Mouse (Mus musculus) heart, adult 11 months (tissue): ENCODE results near the gene Coq8a.

Experiments
- DNase-seq: peaks from one replicate; pipeline ENCODE4 v3.0.0; 2022

The Coq8a gene

DNA sequence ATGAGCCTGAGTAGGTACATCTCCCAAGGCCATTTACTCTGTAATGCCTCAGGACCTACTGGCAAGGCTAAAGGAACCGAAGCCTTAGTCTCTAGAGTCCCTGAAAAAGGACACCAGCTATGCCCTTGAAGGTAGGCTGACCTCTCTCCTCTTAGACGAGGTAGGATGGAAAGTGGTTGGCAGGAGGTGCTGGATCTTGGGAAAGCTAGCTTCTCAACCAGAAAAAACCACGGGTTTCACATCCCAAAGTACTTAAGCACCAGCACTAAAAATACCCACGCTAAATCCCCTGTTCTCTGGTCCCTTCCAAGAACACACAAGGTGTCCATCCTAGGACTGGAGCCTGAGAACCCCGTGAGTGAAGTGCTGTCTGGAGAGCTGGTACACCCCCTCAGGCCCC, 26.4 kb downstream of the Coq8a start:
- DNase-seq: peak; percentile 90

DNA sequence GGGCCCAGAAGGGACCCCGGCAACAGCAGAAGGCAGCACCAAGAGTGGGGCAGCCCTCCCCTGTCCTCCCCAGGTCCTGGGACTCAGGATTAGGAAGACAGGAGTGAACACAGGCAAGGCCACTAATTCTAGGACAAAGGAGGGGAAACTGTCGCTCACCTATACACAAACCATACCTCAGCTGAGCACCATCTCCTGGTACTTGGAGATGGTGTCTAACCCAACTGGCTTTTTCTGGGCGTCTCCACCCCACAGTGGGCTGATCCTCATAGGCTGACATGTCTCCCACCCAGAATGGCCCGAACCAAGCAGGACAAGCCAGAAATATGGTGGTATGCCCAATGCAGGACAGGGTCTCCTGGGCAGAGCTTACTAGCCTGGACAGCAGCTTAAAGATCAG, 26.8 kb downstream of the Coq8a start:
- peak; percentile 82 for DNase-seq

DNA sequence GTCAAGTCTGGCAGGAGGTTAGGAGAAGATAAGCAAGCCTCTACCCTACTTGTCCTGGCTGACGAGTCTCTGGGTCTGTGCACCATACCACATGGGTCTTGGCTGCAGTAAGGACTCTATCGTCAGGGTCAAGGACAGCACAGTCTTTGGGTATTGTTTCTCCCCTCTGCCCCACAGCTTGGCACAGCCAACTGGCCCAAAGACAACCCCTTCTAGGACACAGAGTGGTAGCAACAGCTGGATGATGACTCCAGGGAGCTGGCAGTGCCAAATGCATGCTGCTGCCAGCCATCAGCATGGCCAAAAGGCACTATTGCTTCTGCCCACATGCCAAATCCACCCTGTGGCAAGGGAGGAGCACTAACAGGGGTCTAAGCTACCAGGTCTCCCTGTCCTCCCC, 27.5 kb downstream of the Coq8a start:
- peak; percentile 98 for DNase-seq

DNA sequence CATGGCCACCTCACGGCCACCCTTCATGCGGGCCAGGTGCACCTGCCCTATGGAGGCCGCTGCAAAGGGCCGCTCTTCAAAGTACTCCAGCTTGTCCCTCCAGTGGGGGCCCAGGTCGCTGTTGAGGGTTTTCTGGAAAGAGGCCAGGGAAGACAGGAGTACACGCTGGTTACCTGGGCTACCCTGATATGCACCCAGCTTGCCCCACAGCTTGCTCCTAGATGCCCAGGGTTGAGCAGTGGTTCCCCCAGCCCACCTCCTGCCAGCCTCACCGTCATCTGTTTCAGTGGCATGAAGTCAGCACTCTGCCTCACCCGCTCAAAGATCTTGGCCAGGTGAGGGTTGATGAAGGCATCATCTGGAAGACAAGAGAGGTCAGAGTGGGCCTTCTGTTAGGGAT, 29.3 kb downstream of the Coq8a start:
- peak; percentile 92 for DNase-seq

DNA sequence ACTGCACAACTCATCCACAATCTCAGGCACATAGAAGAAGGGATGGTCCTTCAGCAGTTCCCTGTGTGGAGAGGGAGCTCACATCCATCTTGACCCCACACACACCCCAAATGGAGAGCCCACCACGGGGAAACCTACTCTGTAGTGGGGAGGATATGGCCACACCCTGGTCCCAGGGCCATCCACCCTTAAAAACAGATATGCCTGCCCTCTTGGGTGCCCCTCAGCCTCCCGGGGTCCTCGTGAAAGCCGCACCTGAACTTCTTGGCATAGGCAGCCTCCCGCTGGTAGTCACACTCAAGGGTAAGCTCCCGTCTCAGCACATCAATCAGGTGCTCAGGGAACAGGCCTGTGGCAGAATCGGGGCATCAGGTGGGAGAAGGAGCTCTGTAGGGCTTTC, 30.2 kb downstream of the Coq8a start:
- DNase-seq: peak; percentile 91

DNA sequence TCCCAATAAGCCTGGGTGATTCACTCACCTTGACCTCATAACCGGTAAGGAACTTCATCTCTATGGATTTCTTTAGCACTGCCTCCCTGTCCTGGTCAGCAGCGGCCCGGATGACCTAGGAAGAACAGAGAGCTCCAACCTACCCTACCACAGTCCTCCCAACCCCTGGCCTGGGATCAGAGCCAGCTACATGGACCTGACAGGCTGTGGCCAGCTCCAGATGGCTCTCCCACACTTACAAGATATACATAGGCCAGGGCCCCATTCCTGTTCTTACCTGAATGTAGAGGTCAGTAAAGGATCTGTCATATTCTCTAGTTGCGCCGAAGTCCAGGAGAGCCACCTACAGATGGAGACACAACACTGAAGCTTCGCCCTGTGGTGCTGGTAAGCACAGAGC, 31.1 kb downstream of the Coq8a start:
- peak; percentile 94 for DNase-seq

DNA sequence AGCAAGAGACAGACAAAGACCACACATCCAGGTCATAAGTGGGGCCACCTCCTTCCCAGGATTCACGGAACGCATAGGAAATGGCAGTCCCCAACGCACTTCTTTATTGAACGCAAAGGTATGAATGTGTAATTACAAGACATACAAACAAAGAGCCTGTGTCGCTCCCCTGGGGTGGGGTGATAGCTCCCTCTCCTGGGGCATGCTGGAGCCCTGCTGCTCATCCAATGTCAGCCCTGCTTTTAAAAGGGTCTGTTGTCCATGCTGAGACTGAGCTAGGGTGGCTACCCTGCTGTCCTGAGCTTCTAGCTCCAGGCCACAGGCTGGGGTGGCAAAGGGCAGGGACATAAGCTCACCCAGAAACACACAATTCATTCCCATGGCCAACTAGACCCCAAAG, 32.9 kb downstream of the Coq8a start:
- DNase-seq: peak; percentile 85

- peak; percentile 79 for DNase-seq
These were observed 36.4 kb downstream of the Coq8a start for GRCm38 (mm10) chr1:180162986-180163385.

GRCm38 (mm10) chr1:180161566-180162355, 37.6 kb downstream of the Coq8a start:
- peak; percentile 88 for DNase-seq

GRCm38 (mm10) chr1:180161160-180161559, 38.2 kb downstream of the Coq8a start:
- DNase-seq: peak; percentile 71

- peak; percentile 37 for DNase-seq
These were observed 38.9 kb downstream of the Coq8a start for GRCm38 (mm10) chr1:180160545-180160944.

DNA sequence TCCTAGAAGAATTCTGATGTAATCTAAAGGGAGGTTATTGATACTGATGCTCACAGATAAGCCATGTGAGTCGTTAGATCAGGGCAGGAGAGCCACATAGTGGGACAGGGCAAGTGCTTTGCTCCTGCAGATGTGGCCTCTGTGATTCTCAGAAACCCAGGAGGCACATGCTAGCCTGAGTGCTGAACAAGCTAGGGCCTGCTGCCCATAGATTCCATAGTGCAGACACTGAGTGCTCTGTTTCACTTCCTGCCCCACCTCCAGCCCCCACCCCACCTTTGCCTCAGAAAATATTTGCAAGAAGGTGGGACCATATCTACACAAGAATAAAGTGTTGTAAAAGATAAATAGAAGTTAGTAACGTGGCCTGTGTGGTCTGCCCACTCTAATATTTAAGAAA, 40.8 kb downstream of the Coq8a start:
- DNase-seq: peak; percentile 85

DNA sequence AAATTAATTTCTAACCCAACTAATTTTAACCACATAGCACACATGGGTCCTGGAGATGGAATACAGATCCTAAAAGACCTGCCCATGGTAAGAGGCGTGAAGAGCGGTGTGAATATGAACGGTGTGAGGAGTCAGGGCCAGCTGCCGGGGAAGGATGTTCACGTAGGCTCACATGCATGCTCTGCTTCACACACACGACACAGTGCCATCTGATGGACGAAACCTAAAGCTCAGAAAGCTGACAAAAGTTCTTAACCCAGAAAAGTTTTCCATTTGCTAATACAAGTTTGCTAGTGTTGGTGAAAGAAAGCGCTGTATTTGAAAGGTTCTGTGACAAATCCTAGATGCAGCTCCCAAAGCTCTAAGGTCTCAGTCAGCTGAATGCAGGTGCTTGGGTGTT, 48.2 kb downstream of the Coq8a start:
- peak; percentile 23 for DNase-seq

GRCm38 (mm10) chr1:180148563-180148962, 50.8 kb downstream of the Coq8a start:
- no peak for DNase-seq

GRCm38 (mm10) chr1:180148036-180148435, 51.4 kb downstream of the Coq8a start:
- DNase-seq: no peak

DNA sequence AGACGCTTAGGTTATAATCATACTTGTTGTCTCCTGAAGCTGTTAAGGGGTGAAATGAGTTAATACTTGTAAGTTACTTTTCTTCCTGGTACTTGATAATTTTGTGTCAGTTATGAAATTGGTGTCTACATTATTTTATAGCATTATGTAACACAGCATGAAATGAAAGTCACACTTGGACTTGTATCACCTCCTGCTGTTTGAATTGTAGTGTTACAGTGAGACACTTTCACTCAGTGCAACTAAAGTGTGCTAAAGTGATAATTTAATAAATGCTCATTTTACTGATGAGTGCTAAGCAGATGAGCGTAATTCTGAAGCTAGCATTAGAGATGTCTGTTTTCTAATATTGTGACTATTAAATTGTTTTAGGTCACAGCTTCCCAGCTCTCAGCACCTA, 58.4 kb downstream of the Coq8a start:
- DNase-seq: no peak

DNA sequence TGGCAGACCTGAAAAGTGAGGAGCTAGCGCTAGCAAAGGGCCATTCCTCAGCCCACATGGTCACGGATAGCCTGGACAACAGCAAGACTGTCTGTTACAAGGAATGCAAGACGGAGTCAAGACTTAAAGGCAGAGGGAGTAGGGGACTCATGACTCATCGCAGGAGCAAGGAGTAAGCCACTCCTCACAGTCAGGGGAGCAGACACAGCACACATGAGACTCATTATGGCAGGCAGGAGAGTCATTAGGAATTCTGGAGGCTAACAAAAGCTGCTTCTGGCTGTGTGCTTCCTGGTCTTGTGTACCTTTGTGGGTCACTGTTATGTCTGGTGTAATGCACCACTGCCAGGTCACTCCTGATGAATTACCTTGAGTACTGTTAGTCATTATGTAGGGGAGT, 60.2 kb downstream of the Coq8a start:
- peak; percentile 61 for DNase-seq

DNA sequence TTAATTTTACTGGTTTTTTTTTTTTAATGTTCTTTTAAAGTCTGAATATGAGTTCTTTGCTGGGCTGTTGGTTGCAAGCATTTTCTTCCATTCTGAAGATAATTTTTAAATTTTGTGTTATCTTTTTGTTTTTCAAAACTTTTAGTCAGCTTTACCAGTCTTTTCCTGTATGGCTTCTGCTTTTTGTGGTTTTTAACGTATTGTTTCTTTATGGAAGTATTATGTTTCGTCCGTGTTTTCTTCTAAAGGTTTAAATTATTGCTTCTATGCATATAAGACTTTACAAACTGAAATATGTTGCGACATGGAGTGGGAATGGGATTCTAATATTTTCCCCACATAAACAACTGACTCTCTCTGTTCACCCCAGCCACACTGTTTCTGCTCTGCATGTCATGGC, 67.2 kb downstream of the Coq8a start:
- no peak for DNase-seq

GRCm38 (mm10) chr1:180131402-180131801, 68.0 kb downstream of the Coq8a start:
- no peak for DNase-seq

GRCm38 (mm10) chr1:180128077-180128792, 71.2 kb downstream of the Coq8a start:
- no peak for DNase-seq

DNA sequence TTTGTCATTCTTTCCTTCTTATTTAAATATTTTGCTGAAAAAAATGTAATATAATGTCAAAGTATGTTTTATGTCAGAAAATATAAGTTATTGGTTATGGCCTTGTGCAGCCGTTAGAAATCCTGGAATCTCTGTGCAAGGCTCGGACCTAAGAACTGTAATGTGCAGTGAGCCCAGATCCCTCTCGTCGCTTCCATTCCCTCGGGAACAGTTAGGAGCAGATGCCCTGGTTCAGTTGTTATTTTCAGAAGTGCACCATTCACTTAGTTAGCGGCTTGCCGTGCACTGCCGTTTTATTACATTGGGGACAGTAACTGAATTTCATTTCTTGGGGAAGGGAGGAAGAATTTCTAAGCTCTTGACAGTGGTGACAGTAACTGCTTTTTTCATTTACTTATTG, 81.2 kb downstream of the Coq8a start:
- DNase-seq: no peak

DNA sequence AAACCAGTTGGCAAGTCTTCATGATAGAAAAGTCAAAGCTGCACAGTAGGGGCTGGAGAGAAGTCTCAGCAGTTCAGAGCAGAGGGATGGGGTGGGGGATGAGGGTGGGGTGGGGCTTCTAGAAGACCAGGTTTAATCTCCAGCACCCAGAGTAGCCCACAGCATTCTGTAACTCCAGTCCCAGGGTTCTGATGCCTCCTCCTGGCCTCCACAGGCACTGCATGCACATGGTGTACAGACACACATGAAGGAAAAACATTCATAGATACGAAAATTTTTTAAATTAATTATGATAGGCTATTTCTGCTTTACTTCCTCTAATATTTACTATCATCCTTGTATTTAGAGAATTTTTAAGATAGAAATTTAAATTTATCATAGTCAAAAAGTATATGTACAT, 82.9 kb downstream of the Coq8a start:
- DNase-seq: no peak
